Mouse (Mus musculus) embryonic facial prominence, embryonic 11.5 days (tissue): Measurements from ENCODE around the gene Cnga3. TPM values are rescaled to one million over a fixed set of nuclear protein-coding genes. Genes with fewer than 3 reads are reported as not detected.

Experiments used
- ATAC-seq: fragments of 200-750 bp; cut with Nextera tagmentation; replicated peaks from 2 replicates; pipeline ENCODE4 v1.8.0; 2017; ENCODE audit warnings: low read depth; ENCODE audit not compliant: insufficient number of reproducible peaks, low FRiP score, low TSS enrichment
- DNase-seq: peaks from one replicate; pipeline ENCODE4 v3.0.0-alpha.2; 2015; ENCODE audit warnings: low spot score
- H3K27ac ChIP-seq: fragments of 300-500 bp; sonication (generic); replicated peaks from 2 replicates; pipeline ENCODE4 v1.5.1; 2014; ENCODE audit warnings: mild to moderate bottlenecking, low read depth, low read length, control low read depth
- H3K27me3 ChIP-seq: fragments of 300-500 bp; sonication (generic); 2 replicates; pipeline ENCODE4 v1.6.1; 2014; ENCODE audit warnings: mild to moderate bottlenecking, low read length, moderate library complexity, mixed read lengths; ENCODE audit not compliant: control insufficient read depth, insufficient read depth
- H3K36me3 ChIP-seq: fragments of 300-500 bp; sonication (generic); replicated peaks from 2 replicates; pipeline ENCODE4 v1.6.1; 2014; ENCODE audit warnings: low read depth, mild to moderate bottlenecking, low read length, moderate library complexity, mixed read lengths; ENCODE audit not compliant: control insufficient read depth, insufficient read depth
- H3K4me1 ChIP-seq: fragments of 300-500 bp; sonication (generic); 2 replicates; pipeline ENCODE4 v1.6.1; 2014; ENCODE audit warnings: low read length, mixed read lengths; ENCODE audit not compliant: control insufficient read depth, insufficient read depth
- H3K4me2 ChIP-seq: fragments of 300-500 bp; sonication (generic); 2 replicates; pipeline ENCODE4 v1.6.1; 2014; ENCODE audit warnings: low read depth, mild to moderate bottlenecking, control low read depth, low read length, moderate library complexity
- H3K4me3 ChIP-seq: fragments of 300-500 bp; sonication (generic); 2 replicates; pipeline ENCODE4 v1.5.1; 2014; ENCODE audit warnings: low read depth, low read length, control low read depth
- H3K9ac ChIP-seq: fragments of 300-500 bp; sonication (generic); replicated peaks from 2 replicates; pipeline ENCODE4 v1.6.1; 2014; ENCODE audit warnings: mild to moderate bottlenecking, control low read depth, low read length
- H3K9me3 ChIP-seq: fragments of 300-500 bp; sonication (generic); replicated peaks from 2 replicates; pipeline ENCODE4 v1.6.1; 2016; ENCODE audit warnings: mild to moderate bottlenecking, low read length, inconsistent platforms, mixed read lengths; ENCODE audit not compliant: control insufficient read depth
- WGBS: fragments of 180-500 bp; shearing (Covaris S2); extraction: QIAGEN DNeasy Blood & Tissue Kit; methylation state at CpG from one replicate; pipeline ENCODE4 v1.1.7; 2014; 5-methylcytosine and 5-hydroxymethylcytosine counted together
- polyA plus RNA-seq: library from polyadenylated mRNA; unstranded; fragments of >200 nt; fragmentation: Nextera tagmentation; extraction: Ambion mirVana; gene quantifications from 2 replicates; pipeline ENCODE4 v1.2.1, GENCODE M21; 2014

The Cnga3 gene
- polyA plus RNA-seq, 1 experiment from 2014 or later, result not detected

- Histone ChIP-seq H3K4me1 (no peaks in the 10 kb centered on the region), H3K4me3 (no peak overlapping the region), H3K36me3 (no peaks in the 10 kb centered on the region), H3K9me3 (no peaks in the 10 kb centered on the region), H3K27ac (no peak overlapping the region), H3K9ac (no peak overlapping the region), H3K4me2 (no peak overlapping the region), H3K27me3 (no peaks in the 10 kb centered on the region)
- ATAC-seq (no peak), DNase-seq (no peak)
- WGBS, result 88% methylated on average over 1 of the region's 1 CpGs
Observed at GRCm38 (mm10) chr1:37287748-37288147, 73.5 kb downstream of the Cnga3 start.

- no peak overlapping the region for H3K4me3 ChIP-seq
- 79% methylated on average over 11 of the region's 11 CpGs for WGBS
- H3K36me3 ChIP-seq, result no peaks in the 10 kb centered on the region
- no peaks in the 10 kb centered on the region for H3K9me3 ChIP-seq
- no peaks in the 10 kb centered on the region for H3K4me1 ChIP-seq
- H3K27me3 ChIP-seq, result no peaks in the 10 kb centered on the region
- DNase-seq, result peak; percentile 29
- H3K9ac ChIP-seq, result no peak overlapping the region
- no peak for ATAC-seq
- H3K27ac ChIP-seq, result no peak overlapping the region
- H3K4me2 ChIP-seq, result no peak overlapping the region
Observed at GRCm38 (mm10) chr1:37288181-37288935, 74.1 kb downstream of the Cnga3 start.

- ATAC-seq (no peak), DNase-seq (no peak)
- no peak overlapping the region for H3K4me2 ChIP-seq
- H3K4me3 ChIP-seq, result no peak overlapping the region
- H3K36me3 ChIP-seq, result no peaks in the 10 kb centered on the region
- no peaks in the 10 kb centered on the region for H3K4me1 ChIP-seq
- 84% methylated on average over 7 of the region's 7 CpGs for WGBS
- H3K9ac ChIP-seq, result no peak overlapping the region
- no peaks in the 10 kb centered on the region for H3K27me3 ChIP-seq
- no peak overlapping the region for H3K27ac ChIP-seq
- H3K9me3 ChIP-seq, result no peaks in the 10 kb centered on the region
Observed at GRCm38 (mm10) chr1:37288941-37289340, 74.7 kb downstream of the Cnga3 start.

GRCm38 (mm10) chr1:37296414-37296813 lies 82.2 kb downstream of the Cnga3 start:
- no peaks in the 10 kb centered on the region for H3K27me3 ChIP-seq
- ATAC-seq (no peak), DNase-seq (no peak)
- H3K9ac ChIP-seq, result no peak overlapping the region
- no peak overlapping the region for H3K27ac ChIP-seq
- H3K9me3 ChIP-seq, result no peaks in the 10 kb centered on the region
- H3K4me1 ChIP-seq, result no peaks in the 10 kb centered on the region
- H3K4me3 ChIP-seq, result no peak overlapping the region
- WGBS, result 42% methylated on average over 1 of the region's 1 CpGs
- H3K36me3 ChIP-seq, result no peaks in the 10 kb centered on the region
- H3K4me2 ChIP-seq, result no peak overlapping the region

GRCm38 (mm10) chr1:37298904-37299303 lies 84.7 kb downstream of the Cnga3 start:
- 81% methylated on average over 2 of the region's 2 CpGs for WGBS
- H3K9ac ChIP-seq, result no peak overlapping the region
- no peaks in the 10 kb centered on the region for H3K4me1 ChIP-seq
- DNase-seq (no peak), ATAC-seq (no peak)
- H3K27me3 ChIP-seq, result no peaks in the 10 kb centered on the region
- H3K4me3 ChIP-seq, result no peak overlapping the region
- no peak overlapping the region for H3K4me2 ChIP-seq
- H3K36me3 ChIP-seq, result no peaks in the 10 kb centered on the region
- no peaks in the 10 kb centered on the region for H3K9me3 ChIP-seq
- no peak overlapping the region for H3K27ac ChIP-seq

GRCm38 (mm10) chr1:37299540-37300491 lies 85.6 kb downstream of the Cnga3 start, which contains the start of gene Inpp4a:
TSS of gene Inpp4a (plus strand) at chr1:37299865.
- Histone ChIP-seq H3K4me2 (peak within 1 kb of the TSS; percentile 76), H3K9ac (peak within 1 kb of the TSS; percentile 75), H3K27ac (no peak within 1 kb of the TSS), H3K9me3 (no peaks in the 10 kb centered on the region), H3K4me1 (no peaks in the 10 kb centered on the region), H3K4me3 (peak within 1 kb of the TSS; percentile 84), H3K27me3 (no peaks in the 10 kb centered on the region), H3K36me3 (no peaks in the 10 kb centered on the region)
- DNase-seq, result peak; percentile 94
- 1% methylated on average over 77 of the region's 77 CpGs for WGBS
- ATAC-seq, result peak; percentile 94

GRCm38 (mm10) chr1:37300650-37301049 lies 86.4 kb downstream of the Cnga3 start:
- Histone ChIP-seq H3K9me3 (no peaks in the 10 kb centered on the region), H3K4me3 (peak overlapping the region; percentile 84), H3K4me2 (peak overlapping the region; percentile 76), H3K36me3 (no peaks in the 10 kb centered on the region), H3K27ac (no peak overlapping the region), H3K4me1 (no peaks in the 10 kb centered on the region), H3K27me3 (no peaks in the 10 kb centered on the region), H3K9ac (peak overlapping the region; percentile 75; the same call in 1 of the 2 replicates)
- ATAC-seq (no peak), DNase-seq (no peak)
- 78% methylated on average over 5 of the region's 5 CpGs for WGBS

GRCm38 (mm10) chr1:37302801-37303200 lies 88.6 kb downstream of the Cnga3 start:
- no peak for ATAC-seq
- WGBS, result 64% methylated on average over 3 of the region's 3 CpGs
- Histone ChIP-seq H3K4me2 (no peak overlapping the region), H3K9me3 (no peaks in the 10 kb centered on the region), H3K4me1 (no peaks in the 10 kb centered on the region), H3K4me3 (no peak overlapping the region), H3K9ac (no peak overlapping the region), H3K27ac (no peak overlapping the region), H3K27me3 (no peaks in the 10 kb centered on the region), H3K36me3 (no peaks in the 10 kb centered on the region)
- DNase-seq, result no peak
